Mouse (Mus musculus) liver, embryonic 15.5 days (tissue): ENCODE measurements around the gene Gm9573. TPM values are rescaled to one million over a fixed set of nuclear protein-coding genes. Genes with fewer than 3 reads are reported as not detected.

ENCODE experiments used
- ATAC-seq: fragments of 200-750 bp; cut with Nextera tagmentation; 2 replicates; pipeline ENCODE4 v1.8.0; 2017; ENCODE audit warnings: moderate number of reproducible peaks, mild to moderate bottlenecking, moderate library complexity; ENCODE audit not compliant: insufficient read depth
- H3K27ac ChIP-seq: fragments of 300-500 bp; sonication (generic); replicated peaks from 2 replicates; pipeline ENCODE4 v1.5.1; 2015; ENCODE audit warnings: mild to moderate bottlenecking, inconsistent platforms
- H3K27me3 ChIP-seq: fragments of 300-500 bp; sonication (generic); 2 replicates; pipeline ENCODE4 v1.6.1; 2015; ENCODE audit warnings: mild to moderate bottlenecking, inconsistent platforms
- H3K36me3 ChIP-seq: fragments of 300-500 bp; sonication (generic); replicated peaks from 2 replicates; pipeline ENCODE4 v1.6.1; 2015; ENCODE audit warnings: moderate library complexity, mild to moderate bottlenecking, inconsistent platforms
- H3K4me1 ChIP-seq: fragments of 300-500 bp; sonication (generic); replicated peaks from 2 replicates; pipeline ENCODE4 v1.6.1; 2015; ENCODE audit warnings: inconsistent platforms
- H3K4me2 ChIP-seq: fragments of 300-500 bp; sonication (generic); 2 replicates; pipeline ENCODE4 v1.6.1; 2015; ENCODE audit warnings: moderate library complexity, mild to moderate bottlenecking, inconsistent platforms
- H3K4me3 ChIP-seq: fragments of 300-500 bp; sonication (generic); replicated peaks from 2 replicates; pipeline ENCODE4 v1.5.1; 2015; ENCODE audit warnings: mild to moderate bottlenecking, inconsistent platforms
- H3K9ac ChIP-seq: fragments of 300-500 bp; sonication (generic); 2 replicates; pipeline ENCODE4 v1.6.1; 2015; ENCODE audit warnings: moderate library complexity, mild to moderate bottlenecking, inconsistent platforms
- H3K9me3 ChIP-seq: fragments of 300-500 bp; sonication (generic); replicated peaks from 2 replicates; pipeline ENCODE4 v1.6.1; 2016; ENCODE audit warnings: inconsistent platforms
- WGBS: fragments of 180-500 bp; shearing (Covaris S2); methylation state at CpG from one replicate; pipeline ENCODE4 v1.1.7; 2015; ENCODE audit warnings: mixed read lengths; ENCODE audit not compliant: insufficient replicate concordance; 5-methylcytosine and 5-hydroxymethylcytosine counted together
- polyA plus RNA-seq: library from polyadenylated mRNA; unstranded; fragments of >200 nt; fragmentation: Nextera tagmentation; extraction: Ambion mirVana; gene quantifications from 2 replicates; pipeline ENCODE4 v1.2.1, GENCODE M21; 2015

The Gm9573 gene
- polyA plus RNA-seq, 1 experiment from 2014 or later: not detected

GRCm38 (mm10) chr17:35571477-35571876, 55.0 kb downstream of the Gm9573 start:
- Histone ChIP-seq H3K4me1 (no peaks in the 10 kb centered on the region; the same call in 1 of the 2 replicates), H3K9me3 (no peaks in the 10 kb centered on the region), H3K4me2 (no peak overlapping the region), H3K36me3 (no peaks in the 10 kb centered on the region), H3K4me3 (no peak overlapping the region), H3K27me3 (peaks cover 44% of the 10 kb centered on the region), H3K27ac (no peak overlapping the region), H3K9ac (no peak overlapping the region)
- WGBS: 82% methylated on average over 7 of the region's 7 CpGs
- ATAC-seq: no peak

GRCm38 (mm10) chr17:35570836-35571235, 55.6 kb downstream of the Gm9573 start:
- Histone ChIP-seq H3K4me3 (no peak overlapping the region), H3K9ac (no peak overlapping the region), H3K4me1 (no peaks in the 10 kb centered on the region; the same call in 1 of the 2 replicates), H3K4me2 (no peak overlapping the region), H3K9me3 (no peaks in the 10 kb centered on the region), H3K36me3 (no peaks in the 10 kb centered on the region), H3K27ac (no peak overlapping the region), H3K27me3 (peaks cover 45% of the 10 kb centered on the region)
- no peak for ATAC-seq
- WGBS: 70% methylated on average over 14 of the region's 14 CpGs

- Histone ChIP-seq H3K36me3 (no peaks in the 10 kb centered on the region), H3K9me3 (no peaks in the 10 kb centered on the region), H3K27me3 (peaks cover 38% of the 10 kb centered on the region), H3K4me1 (no peaks in the 10 kb centered on the region; the same call in 1 of the 2 replicates), H3K4me2 (no peak overlapping the region), H3K9ac (no peak overlapping the region), H3K27ac (no peak overlapping the region), H3K4me3 (no peak overlapping the region)
- no peak for ATAC-seq
- 5% methylated on average over 28 of the region's 28 CpGs for WGBS
Observed at GRCm38 (mm10) chr17:35569091-35569944, 57.1 kb downstream of the Gm9573 start.

Other genes starting within 250 kb of the Gm9573 start
- 2.2 and 2.7 TPM in 2 replicates for gene H2-Q4, start 247.0 kb downstream of the Gm9573 start, polyA plus RNA-seq
- gene H2-Q6, start 201.8 kb downstream of the Gm9573 start, polyA plus RNA-seq: 9.5 and 11.9 TPM in 2 replicates
- 18.4 and 18.7 TPM in 2 replicates for gene H2-Q7, start 187.5 kb downstream of the Gm9573 start, polyA plus RNA-seq
- gene H2-Q10, start 156.5 kb downstream of the Gm9573 start, polyA plus RNA-seq: 322 and 403 TPM in 2 replicates
- not detected in 2 replicates for gene Pou5f1, start 120.6 kb downstream of the Gm9573 start, polyA plus RNA-seq
- gene Tcf19, start 109.8 kb downstream of the Gm9573 start, polyA plus RNA-seq: 44.6 and 47.9 TPM in 2 replicates
- 7.4 and 8.7 TPM in 2 replicates for gene Cchcr1, start 109.5 kb downstream of the Gm9573 start, polyA plus RNA-seq
- 0.14 TPM in 2 replicates for gene Psors1c2, start 93.4 kb downstream of the Gm9573 start, polyA plus RNA-seq
- 0.03 and 0.05 TPM in 2 replicates for gene Cdsn, start 74.5 kb downstream of the Gm9573 start, polyA plus RNA-seq
- gene 2300002M23Rik, start 59.2 kb downstream of the Gm9573 start, polyA plus RNA-seq: not detected in 2 replicates
- gene Sfta2, start 25.1 kb downstream of the Gm9573 start, polyA plus RNA-seq: not detected in 2 replicates
- 0.03 and 0.05 TPM in 2 replicates for gene Mucl3, start 17.1 kb upstream of the Gm9573 start, polyA plus RNA-seq
- gene Vars2, start 41.0 kb upstream of the Gm9573 start, polyA plus RNA-seq: 6.1 and 6.5 TPM in 2 replicates
- 21.7 and 25.5 TPM in 2 replicates for gene Gtf2h4, start 47.1 kb upstream of the Gm9573 start, polyA plus RNA-seq
- 2.6 and 3.4 TPM in 2 replicates for gene Ddr1, start 78.0 kb upstream of the Gm9573 start, polyA plus RNA-seq
- gene Ier3, start 195.0 kb upstream of the Gm9573 start, polyA plus RNA-seq: 22.9 and 23.7 TPM in 2 replicates
- 33.7 and 42.4 TPM in 2 replicates for gene Flot1, start 196.6 kb upstream of the Gm9573 start, polyA plus RNA-seq
- 379 and 391 TPM in 2 replicates for gene Tubb5, start 211.7 kb upstream of the Gm9573 start, polyA plus RNA-seq
- gene Mdc1, start 214.9 kb upstream of the Gm9573 start, polyA plus RNA-seq: 8.5 and 9.1 TPM in 2 replicates
- gene Nrm, start 234.7 kb upstream of the Gm9573 start, polyA plus RNA-seq: 22.0 and 22.5 TPM in 2 replicates
- gene Ppp1r18, start 239.0 kb upstream of the Gm9573 start, polyA plus RNA-seq: 12.4 and 12.8 TPM in 2 replicates